Mouse (Mus musculus) bone marrow macrophage, adult 2 months (primary cell): ENCODE data around the gene Ankrd39.

ENCODE experiments used
- CTCF ChIP-seq: IDR thresholded peaks from 2 replicates; pipeline ENCODE4 v1.5.1; 2012; ENCODE audit warnings: low read depth, mild to moderate bottlenecking, low read length, moderate library complexity
- POLR2A ChIP-seq: IDR thresholded peaks from 2 replicates; pipeline ENCODE4 v1.6.1; 2012; ENCODE audit warnings: mild to moderate bottlenecking, low read depth, low read length, borderline replicate concordance

DNA sequence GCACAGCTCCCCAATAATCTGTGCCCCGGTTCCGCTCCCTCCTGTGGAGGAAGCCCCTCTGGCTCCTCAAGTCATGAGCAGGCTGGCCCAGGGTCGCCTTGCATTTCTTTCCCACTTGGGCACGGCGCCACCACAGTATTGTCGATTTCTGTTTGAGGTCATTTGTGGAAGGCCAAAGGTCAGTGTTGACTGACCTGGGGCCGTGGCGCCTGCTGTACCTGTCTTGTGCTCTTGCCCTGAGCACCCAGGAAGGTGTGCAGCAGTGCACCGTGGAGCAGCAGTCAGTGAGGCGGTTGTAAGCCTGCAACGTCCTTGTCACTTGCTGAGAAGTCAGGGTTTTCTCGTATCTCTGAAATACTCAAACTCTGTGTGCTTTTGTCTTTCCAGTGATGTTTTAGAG lies 21.5 kb downstream of the Ankrd39 start:
- TF ChIP-seq POLR2A (no peak), CTCF (no peak)
